Mouse (Mus musculus): ENCODE data around the gene Gcc2.
"Not testable (repeated sequence)": the region's sequence is repeated elsewhere in the genome, so short reads cannot be mapped to it uniquely, and the experiment has no call there.

GRCm38 (mm10) chr10:58337091-58337490, 81.8 kb downstream of the Gcc2 start:
- TF ChIP-seq CTCF, EP300 (IDR thresholded peaks at IDR 0.05; ENCODE audit: low read depth): not testable (repeated sequence)
